Mouse (Mus musculus) Muller cell, postnatal 12 days (primary cell): ENCODE data around the gene Abhd5.
"Not testable (repeated sequence)": the region's sequence is repeated elsewhere in the genome, so short reads cannot be mapped to it uniquely, and the experiment has no call there.

Source experiments
- DNase-seq: peaks from one replicate; pipeline ENCODE4 v3.0.0-alpha.2; 2015; ENCODE audit errors: inconsistent ontology term

Gene Abhd5

GRCm38 (mm10) chr9:122351303-122352024, at the start of gene Abhd5:
Gene Abhd5, plus strand, starts transcription at chr9:122351608.
- peak; percentile 98 for DNase-seq

GRCm38 (mm10) chr9:122305302-122305701, 46.1 kb upstream of the Abhd5 start:
- DNase-seq: no peak

- no peak for DNase-seq
Observed at GRCm38 (mm10) chr9:122309013-122309980, 42.1 kb upstream of the Abhd5 start.

GRCm38 (mm10) chr9:122310613-122311049, 40.8 kb upstream of the Abhd5 start:
- DNase-seq: peak; percentile 85

GRCm38 (mm10) chr9:122311051-122311760, 40.2 kb upstream of the Abhd5 start:
- peak; percentile 25 for DNase-seq

- no peak for DNase-seq
Observed at GRCm38 (mm10) chr9:122312296-122312990, 39.0 kb upstream of the Abhd5 start.

GRCm38 (mm10) chr9:122313128-122313527, 38.3 kb upstream of the Abhd5 start:
- DNase-seq: not testable (repeated sequence)

- no peak for DNase-seq
Observed at GRCm38 (mm10) chr9:122314386-122314785, 37.0 kb upstream of the Abhd5 start.

GRCm38 (mm10) chr9:122314942-122315341, 36.5 kb upstream of the Abhd5 start:
- DNase-seq: peak; percentile 40

- no peak for DNase-seq
Observed at GRCm38 (mm10) chr9:122315501-122315900, 35.9 kb upstream of the Abhd5 start.

GRCm38 (mm10) chr9:122316562-122316961, 34.8 kb upstream of the Abhd5 start:
- DNase-seq: no peak

GRCm38 (mm10) chr9:122320626-122321025, 30.8 kb upstream of the Abhd5 start:
- DNase-seq: no peak

GRCm38 (mm10) chr9:122322356-122322755, 29.1 kb upstream of the Abhd5 start:
- DNase-seq: no peak

GRCm38 (mm10) chr9:122325996-122326395, 25.4 kb upstream of the Abhd5 start:
- no peak for DNase-seq

GRCm38 (mm10) chr9:122328199-122328598, 23.2 kb upstream of the Abhd5 start:
- DNase-seq: no peak

- DNase-seq: peak; percentile 35
Observed at GRCm38 (mm10) chr9:122336677-122337076, 14.7 kb upstream of the Abhd5 start.

- peak; percentile 90 for DNase-seq
Observed at GRCm38 (mm10) chr9:122337510-122337931, 13.9 kb upstream of the Abhd5 start.

- DNase-seq: peak; percentile 60
Observed at GRCm38 (mm10) chr9:122339972-122340371, 11.4 kb upstream of the Abhd5 start.

GRCm38 (mm10) chr9:122343399-122343798, 8.0 kb upstream of the Abhd5 start:
- no peak for DNase-seq

GRCm38 (mm10) chr9:122344560-122344959, 6.8 kb upstream of the Abhd5 start:
- DNase-seq: no peak

- no peak for DNase-seq
Observed at GRCm38 (mm10) chr9:122345291-122345690, 6.1 kb upstream of the Abhd5 start.
